Mouse (Mus musculus): Measurements from ENCODE around the gene Zfp953. TPM values are rescaled to one million over a fixed set of nuclear protein-coding genes. Genes with fewer than 3 reads are reported as not detected.
A peak's percentile ranks its signal among the peaks of the same experiment; 100 is the strongest.

The Zfp953 gene
- total and polyA plus RNA-seq, 3 experiments, result 0.25 to 1.0 (median 0.86) TPM

DNA sequence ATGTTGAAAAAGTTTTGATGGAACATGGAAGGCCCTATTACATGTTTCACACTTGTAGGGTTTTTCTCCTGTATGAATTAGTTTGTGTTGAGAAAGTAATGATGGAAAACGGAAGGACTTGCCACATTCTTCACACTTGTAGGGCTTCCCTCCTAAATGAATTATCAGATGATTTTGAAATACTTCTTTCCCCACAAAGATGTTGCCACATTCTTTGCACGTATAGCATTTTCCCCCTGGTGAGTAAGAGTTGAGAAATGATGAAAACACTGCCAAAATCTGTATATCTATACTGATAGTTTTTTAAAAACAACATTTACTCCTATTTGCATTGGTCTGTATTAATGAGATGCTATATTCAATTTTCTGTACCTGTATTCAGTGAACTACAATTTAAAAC, 17.0 kb downstream of the Zfp953 start:
- no peaks in the 10 kb centered on the region for H3K36me3 ChIP-seq (ENCODE audit: control insufficient read depth, insufficient read depth, low read length)
- WGBS, result 87% methylated on average over 2 of the region's 2 CpGs

DNA sequence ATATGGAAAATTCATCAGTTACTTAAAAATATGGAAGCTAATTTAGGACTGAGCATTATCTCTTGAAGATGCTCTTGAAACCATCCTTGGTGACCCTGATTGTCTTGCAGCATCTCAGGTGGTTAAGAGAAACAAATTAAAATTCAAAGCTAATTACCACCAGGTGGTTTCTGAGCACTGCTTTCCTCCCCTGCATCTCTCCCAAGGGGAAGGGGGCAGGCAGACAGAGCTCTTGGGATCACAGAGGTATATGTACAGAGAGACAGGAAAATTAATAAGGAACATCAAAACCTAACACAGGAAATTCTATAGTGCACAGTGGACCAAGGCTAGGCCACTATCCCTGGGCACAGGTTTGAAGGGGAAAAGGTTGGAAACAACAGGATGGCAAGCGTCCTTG, 27.5 kb downstream of the Zfp953 start:
- H3K9ac ChIP-seq (ENCODE audit: low read depth, low read length), result no peak overlapping the region; the same call in 1 of the 2 replicates
- 47% methylated on average over 1 of the region's 1 CpGs for whole genome bisulfite sequencing
- no peaks in the 10 kb centered on the region for H3K36me3 ChIP-seq (ENCODE audit: control insufficient read depth, insufficient read depth, low read length)
- H3K79me2 ChIP-seq (replicated peaks; ENCODE audit: control insufficient read depth, insufficient read depth, low read length), result no peaks in the 10 kb centered on the region; the same call in 1 of the 2 replicates
- H3K27me3 ChIP-seq (ENCODE audit: control insufficient read depth, insufficient read depth, low read length), result no peaks in the 10 kb centered on the region
- peak overlapping the region; percentile 55 for H3K4me3 ChIP-seq
- TF ChIP-seq POLR2A (IDR thresholded peaks at IDR 0.05; ENCODE audit: insufficient read depth, low read depth, low read length), result no peak
- TF ChIP-seq CTCF (IDR thresholded peaks at IDR 0.05), result no peak
- no peak for TF ChIP-seq EP300 (IDR thresholded peaks at IDR 0.05; ENCODE audit: insufficient read depth, low read depth, low read length)
- intact Hi-C loops (cut with DNase I), result loop anchor here (1.0 to 10.0 kb wide), 4 partner anchors 27 to 194 kb away; partner anchors contain the start of genes Gm26965, Gm28044, Zfp457 and Zfp87
- DNase-seq, result no peak
- peak overlapping the region; percentile 88 for H3K27ac ChIP-seq
- peaks cover 4% of the 10 kb centered on the region for H3K4me1 ChIP-seq (ENCODE audit: control insufficient read depth, insufficient read depth, low read length)

More for the DNA sequence above, 17.0 kb downstream of the Zfp953 start:
- intact Hi-C loops (cut with DNase I), result no loop called here
- no peak for DNase-seq
- no peak overlapping the region for H3K4me3 ChIP-seq
- no peaks in the 10 kb centered on the region for H3K27me3 ChIP-seq (ENCODE audit: control insufficient read depth, insufficient read depth, low read length)
- no peak overlapping the region for H3K9ac ChIP-seq (ENCODE audit: low read depth, low read length)
- no peak overlapping the region for H3K27ac ChIP-seq
- no peaks in the 10 kb centered on the region for H3K4me1 ChIP-seq (ENCODE audit: control insufficient read depth, insufficient read depth, low read length)
- no peaks in the 10 kb centered on the region for H3K79me2 ChIP-seq (replicated peaks; ENCODE audit: control insufficient read depth, insufficient read depth, low read length)
- TF ChIP-seq EP300 (IDR thresholded peaks at IDR 0.05; ENCODE audit: insufficient read depth, low read depth, low read length) (no peak), CTCF (IDR thresholded peaks at IDR 0.05) (no peak), POLR2A (IDR thresholded peaks at IDR 0.05; ENCODE audit: insufficient read depth, low read depth, low read length) (no peak)

DNA sequence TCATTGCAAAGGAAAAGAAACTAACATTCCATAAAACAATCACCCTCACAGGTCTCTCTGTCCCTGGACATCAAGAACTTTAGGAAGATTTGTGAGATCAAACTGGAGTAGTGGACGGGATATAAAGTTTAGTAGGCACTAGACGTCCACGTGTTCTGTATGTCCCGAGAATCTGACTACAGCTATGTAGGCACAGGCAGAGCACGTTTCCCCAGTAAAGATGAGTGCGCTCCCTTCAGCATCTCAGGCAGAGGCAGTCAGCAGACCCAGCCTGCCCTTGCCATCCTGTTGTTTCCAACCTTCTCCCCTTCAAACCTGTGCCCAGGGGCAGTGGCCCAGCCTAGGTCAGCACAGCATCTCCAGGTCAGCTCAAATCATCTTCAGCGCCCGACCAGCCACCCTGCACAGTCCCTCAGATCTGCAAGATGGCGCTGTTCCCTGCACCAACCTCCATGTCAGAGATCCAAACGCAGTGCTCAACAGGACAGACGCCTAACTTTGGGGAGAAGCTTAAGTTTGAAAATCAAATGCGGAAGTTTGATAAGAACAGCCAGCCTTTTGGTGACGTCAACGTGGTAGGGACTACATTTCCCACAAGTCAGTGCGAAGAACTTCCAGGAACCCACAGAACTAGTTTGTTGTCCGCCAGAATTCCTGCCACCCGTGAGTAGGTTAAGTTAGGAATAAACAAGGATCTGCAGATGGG, 28.2 kb downstream of the Zfp953 start, which contains the start of gene Zfp595:
Gene Zfp595 (minus strand): TSS at position 552 of the 706 bp plus-strand sequence.
- Histone ChIP-seq H3K4me1 (ENCODE audit: control insufficient read depth, insufficient read depth, low read length) (peaks cover 4% of the 10 kb centered on the region), H3K79me2 (replicated peaks; ENCODE audit: control insufficient read depth, insufficient read depth, low read length) (no peaks in the 10 kb centered on the region; the same call in 1 of the 2 replicates), H3K4me3 (peak within 1 kb of the TSS; percentile 55), H3K27ac (peak within 1 kb of the TSS; percentile 88), H3K36me3 (ENCODE audit: control insufficient read depth, insufficient read depth, low read length) (no peaks in the 10 kb centered on the region), H3K27me3 (ENCODE audit: control insufficient read depth, insufficient read depth, low read length) (no peaks in the 10 kb centered on the region), H3K9ac (ENCODE audit: low read depth, low read length) (peak within 1 kb of the TSS; percentile 70)
- peak; percentile 71 for TF ChIP-seq CTCF (IDR thresholded peaks at IDR 0.05)
- peak; percentile 72; the same call in 1 of the 2 replicates for TF ChIP-seq POLR2A (IDR thresholded peaks at IDR 0.05; ENCODE audit: insufficient read depth, low read depth, low read length)
- TF ChIP-seq EP300 (IDR thresholded peaks at IDR 0.05; ENCODE audit: insufficient read depth, low read depth, low read length), result 0 out of 2 replicates have a peak, but pooled peaks have one; percentile 48
- 8% methylated on average over 17 of the region's 17 CpGs for WGBS
- intact Hi-C loops (cut with DNase I), result loop anchor here (1.0 to 10.0 kb wide), 4 partner anchors 26 to 195 kb away; partner anchors contain the start of genes Gm26965, Gm28044, Zfp457 and Zfp87
- peak; percentile 87 to 89 for DNase-seq

DNA sequence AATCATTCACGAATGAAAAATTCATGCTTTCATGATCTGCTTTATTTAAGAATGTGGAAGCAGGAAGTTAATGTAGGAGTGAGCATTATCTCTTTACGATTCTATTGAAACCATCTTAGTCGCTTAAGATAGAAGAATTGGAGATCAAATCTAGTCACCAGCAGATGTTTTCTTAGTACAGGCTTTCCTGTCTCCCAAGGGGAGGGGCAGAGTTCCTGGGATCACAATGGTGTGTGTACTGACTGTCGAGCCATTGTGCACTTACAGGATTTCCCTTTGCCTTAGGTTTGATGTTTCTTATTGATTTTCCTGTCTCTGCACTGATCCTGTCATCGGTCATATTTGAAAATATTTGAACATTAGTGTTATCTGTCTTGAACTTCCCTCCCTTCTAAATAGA, 53.7 kb downstream of the Zfp953 start:
- no peak overlapping the region for H3K9ac ChIP-seq (ENCODE audit: low read depth, low read length)
- DNase-seq, result no peak
- peak overlapping the region; percentile 87 for H3K4me3 ChIP-seq
- H3K27me3 ChIP-seq (ENCODE audit: control insufficient read depth, insufficient read depth, low read length), result no peaks in the 10 kb centered on the region
- intact Hi-C loops (cut with DNase I), result loop anchor here (1.0 to 10.0 kb wide), 4 partner anchors 26 to 418 kb away; partner anchors contain the start of genes Zfp595 and Zfp65
- H3K79me2 ChIP-seq (replicated peaks; ENCODE audit: control insufficient read depth, insufficient read depth, low read length), result no peaks in the 10 kb centered on the region
- TF ChIP-seq POLR2A (IDR thresholded peaks at IDR 0.05; ENCODE audit: insufficient read depth, low read depth, low read length) (no peak), CTCF (IDR thresholded peaks at IDR 0.05) (no peak), EP300 (IDR thresholded peaks at IDR 0.05; ENCODE audit: insufficient read depth, low read depth, low read length) (no peak)
- H3K27ac ChIP-seq, result peak overlapping the region; percentile 82
- peaks cover 1% of the 10 kb centered on the region for H3K4me1 ChIP-seq (ENCODE audit: control insufficient read depth, insufficient read depth, low read length)
- H3K36me3 ChIP-seq (ENCODE audit: control insufficient read depth, insufficient read depth, low read length), result no peaks in the 10 kb centered on the region
- 8% methylated on average over 5 of the region's 5 CpGs for WGBS

DNA sequence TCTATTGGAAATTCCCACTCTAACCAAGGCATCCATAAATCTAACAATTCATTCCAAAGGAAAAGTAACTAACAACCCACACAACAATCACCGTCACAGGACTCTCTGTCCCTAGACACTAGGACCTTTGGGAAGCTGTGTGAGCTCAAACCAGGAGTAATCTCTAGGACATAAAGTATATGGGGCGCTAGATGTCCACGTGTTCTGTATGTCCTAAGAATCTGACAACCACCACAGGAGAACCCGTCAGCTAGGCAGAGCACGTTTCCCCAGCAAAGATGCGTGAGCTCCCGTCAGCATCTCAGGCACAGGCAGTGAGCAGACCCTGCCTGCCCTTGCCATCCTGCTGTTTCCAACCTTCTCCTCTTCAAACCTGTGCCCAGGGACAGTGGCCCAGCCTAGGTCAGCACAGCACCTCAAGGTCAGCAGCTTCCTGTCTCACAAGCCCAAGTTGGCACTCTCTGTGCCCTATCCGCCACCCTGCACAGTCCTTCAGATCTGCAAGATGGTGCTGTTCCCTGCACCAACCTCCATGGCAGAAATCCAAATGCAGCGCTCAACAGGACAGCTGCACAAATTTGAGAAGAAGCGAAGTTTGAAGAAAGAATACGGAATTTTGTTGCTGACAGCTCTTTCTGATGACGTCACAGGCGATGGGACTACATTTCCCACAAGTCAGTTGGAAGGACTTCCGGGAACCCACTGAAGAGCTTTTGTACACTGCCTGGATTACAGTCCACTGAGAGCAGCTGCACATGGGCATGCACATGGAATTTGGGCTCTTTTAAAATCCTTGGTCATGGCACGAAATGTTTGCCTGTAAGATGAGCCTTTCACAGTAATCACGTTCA, 54.4 kb downstream of the Zfp953 start, which contains the start of gene Zfp457:
Gene Zfp457 (minus strand): TSS at position 664 of the 851 bp plus-strand sequence.
- H3K4me3 ChIP-seq, result peak within 1 kb of the TSS; percentile 87
- H3K4me1 ChIP-seq (ENCODE audit: control insufficient read depth, insufficient read depth, low read length), result peaks cover 1% of the 10 kb centered on the region
- DNase-seq, result peak; percentile 88 to 91
- no peaks in the 10 kb centered on the region for H3K36me3 ChIP-seq (ENCODE audit: control insufficient read depth, insufficient read depth, low read length)
- no peak for TF ChIP-seq EP300 (IDR thresholded peaks at IDR 0.05; ENCODE audit: insufficient read depth, low read depth, low read length)
- no peak for TF ChIP-seq CTCF (IDR thresholded peaks at IDR 0.05)
- TF ChIP-seq POLR2A (IDR thresholded peaks at IDR 0.05; ENCODE audit: insufficient read depth, low read depth, low read length), result peak; percentile 88
- no peaks in the 10 kb centered on the region for H3K27me3 ChIP-seq (ENCODE audit: control insufficient read depth, insufficient read depth, low read length)
- H3K79me2 ChIP-seq (replicated peaks; ENCODE audit: control insufficient read depth, insufficient read depth, low read length), result no peaks in the 10 kb centered on the region
- WGBS, result 5% methylated on average over 16 of the region's 16 CpGs
- intact Hi-C loops (cut with DNase I), result loop anchor here (1.0 to 10.0 kb wide), 4 partner anchors 26 to 419 kb away; partner anchors contain the start of genes Zfp595 and Zfp65
- peak within 1 kb of the TSS; percentile 63 for H3K9ac ChIP-seq (ENCODE audit: low read depth, low read length)
- peak within 1 kb of the TSS; percentile 82 for H3K27ac ChIP-seq

Other genes with a start within 250 kb of the Zfp953 start
- 1 to 10 TPM in 1 of 2 experiments, under 1 TPM in 1; 0.70 to 1.1 TPM for gene Rslcan18, start 244.3 kb downstream of the Zfp953 start, total RNA-seq (2021)
- gene Rslcan18, start 244.3 kb downstream of the Zfp953 start, polyA plus RNA-seq (2012; rRNA removed), result 0.29 and 0.70 TPM in 2 replicates
- gene Zfp759, start 238.9 kb downstream of the Zfp953 start, total RNA-seq (2021), result 1 to 10 TPM; 4.0 to 8.2 TPM
- gene Zfp759, start 238.9 kb downstream of the Zfp953 start, polyA plus RNA-seq (2012; rRNA removed), result 0.59 and 1.5 TPM in 2 replicates
- gene Rsl1, start 187.4 kb downstream of the Zfp953 start, total RNA-seq (2021), result 1 to 10 TPM; 3.0 to 3.4 TPM
- 1.5 and 2.5 TPM in 2 replicates for gene Rsl1, start 187.4 kb downstream of the Zfp953 start, polyA plus RNA-seq (2012; rRNA removed)
- 1 to 10 TPM in 1 of 2 experiments, under 1 TPM in 1; 0.66 to 1.1 TPM for gene Zfp455, start 166.1 kb downstream of the Zfp953 start, total RNA-seq (2021)
- gene Zfp455, start 166.1 kb downstream of the Zfp953 start, polyA plus RNA-seq (2012; rRNA removed), result 0.33 and 0.35 TPM in 2 replicates
- 1 to 10 TPM; 1.5 to 2.3 TPM for gene Zfp458, start 82.1 kb downstream of the Zfp953 start, total RNA-seq (2021)
- gene Zfp458, start 82.1 kb downstream of the Zfp953 start, polyA plus RNA-seq (2012; rRNA removed), result 0.25 and 0.67 TPM in 2 replicates
- gene Zfp457, start 54.1 kb downstream of the Zfp953 start, total RNA-seq (2021), result 1 to 10 TPM; 2.8 to 3.2 TPM
- 1.0 and 2.6 TPM in 2 replicates for gene Zfp457, start 54.1 kb downstream of the Zfp953 start, polyA plus RNA-seq (2012; rRNA removed)
- 1 to 10 TPM; 2.2 to 2.3 TPM for gene Zfp595, start 28.0 kb downstream of the Zfp953 start, total RNA-seq (2021)
- 0.66 and 1.1 TPM in 2 replicates for gene Zfp595, start 28.0 kb downstream of the Zfp953 start, polyA plus RNA-seq (2012; rRNA removed)
- gene Gm28044, start 69 bp downstream of the Zfp953 start, total RNA-seq (2021), result 1 to 10 TPM in 1 of 2 experiments, under 1 TPM in 1; 0.89 to 1.6 TPM
- gene Gm28044, start 69 bp downstream of the Zfp953 start, polyA plus RNA-seq (2012; rRNA removed), result 1.1 TPM in 1 of 2 replicates, not detected in the other
- gene Gm28041, start 15.1 kb upstream of the Zfp953 start, total RNA-seq (2021), result 1 to 10 TPM; 1.4 to 1.7 TPM
- gene Gm28041, start 15.1 kb upstream of the Zfp953 start, polyA plus RNA-seq (2012; rRNA removed), result 0.56 TPM in 1 of 2 replicates, not detected in the other
- gene Zfp456, start 15.2 kb upstream of the Zfp953 start, total RNA-seq (2021), result 1 to 10 TPM in 1 of 2 experiments, under 1 TPM in 1; 0.57 to 1.1 TPM
- 0.12 and 0.47 TPM in 2 replicates for gene Zfp456, start 15.2 kb upstream of the Zfp953 start, polyA plus RNA-seq (2012; rRNA removed)
- gene Zfp429, start 39.2 kb upstream of the Zfp953 start, total RNA-seq (2021), result 1 to 10 TPM; 1.4 to 2.1 TPM
- 0.66 and 3.4 TPM in 2 replicates for gene Zfp429, start 39.2 kb upstream of the Zfp953 start, polyA plus RNA-seq (2012; rRNA removed)
- gene Zfp459, start 60.8 kb upstream of the Zfp953 start, total RNA-seq (2021), result under 1 TPM; 0.13 to 0.52 TPM
- gene Zfp459, start 60.8 kb upstream of the Zfp953 start, polyA plus RNA-seq (2012; rRNA removed), result 0.12 and 0.14 TPM in 2 replicates
- 1 to 10 TPM; 8.0 to 9.8 TPM for gene Zfp874a, start 91.0 kb upstream of the Zfp953 start, total RNA-seq (2021)
- gene Zfp874a, start 91.0 kb upstream of the Zfp953 start, polyA plus RNA-seq (2012; rRNA removed), result 1.9 and 5.3 TPM in 2 replicates
- 10 to 100 TPM; 16.7 to 17.4 TPM for gene Zfp874b, start 123.7 kb upstream of the Zfp953 start, total RNA-seq (2021)
- 2.5 and 7.9 TPM in 2 replicates for gene Zfp874b, start 123.7 kb upstream of the Zfp953 start, polyA plus RNA-seq (2012; rRNA removed)
- 1 to 10 TPM; 3.7 to 4.4 TPM for gene Zfp58, start 139.9 kb upstream of the Zfp953 start, total RNA-seq (2021)
- gene Zfp58, start 139.9 kb upstream of the Zfp953 start, polyA plus RNA-seq (2012; rRNA removed), result 0.80 and 1.8 TPM in 2 replicates
- not detected for gene Gm26965, start 165.5 kb upstream of the Zfp953 start, total RNA-seq (2021)
- gene Gm26965, start 165.5 kb upstream of the Zfp953 start, polyA plus RNA-seq (2012; rRNA removed), result not detected in 2 replicates
- gene Zfp87, start 165.6 kb upstream of the Zfp953 start, total RNA-seq (2021), result 1 to 10 TPM; 8.4 to 8.6 TPM
- 9.2 and 18.7 TPM in 2 replicates for gene Zfp87, start 165.6 kb upstream of the Zfp953 start, polyA plus RNA-seq (2012; rRNA removed)
- 1 to 10 TPM; 3.0 to 3.6 TPM for gene Zfp748, start 193.2 kb upstream of the Zfp953 start, total RNA-seq (2021)
- gene Zfp748, start 193.2 kb upstream of the Zfp953 start, polyA plus RNA-seq (2012; rRNA removed), result 1.6 TPM in 2 replicates
- 1 to 10 TPM; 3.5 to 3.9 TPM for gene Zfp729b, start 249.1 kb upstream of the Zfp953 start, total RNA-seq (2021)
- 0.49 and 0.91 TPM in 2 replicates for gene Zfp729b, start 249.1 kb upstream of the Zfp953 start, polyA plus RNA-seq (2012; rRNA removed)